8 mouse cellular contexts compared by ENCODE assay signal in the genomic region with DNA sequence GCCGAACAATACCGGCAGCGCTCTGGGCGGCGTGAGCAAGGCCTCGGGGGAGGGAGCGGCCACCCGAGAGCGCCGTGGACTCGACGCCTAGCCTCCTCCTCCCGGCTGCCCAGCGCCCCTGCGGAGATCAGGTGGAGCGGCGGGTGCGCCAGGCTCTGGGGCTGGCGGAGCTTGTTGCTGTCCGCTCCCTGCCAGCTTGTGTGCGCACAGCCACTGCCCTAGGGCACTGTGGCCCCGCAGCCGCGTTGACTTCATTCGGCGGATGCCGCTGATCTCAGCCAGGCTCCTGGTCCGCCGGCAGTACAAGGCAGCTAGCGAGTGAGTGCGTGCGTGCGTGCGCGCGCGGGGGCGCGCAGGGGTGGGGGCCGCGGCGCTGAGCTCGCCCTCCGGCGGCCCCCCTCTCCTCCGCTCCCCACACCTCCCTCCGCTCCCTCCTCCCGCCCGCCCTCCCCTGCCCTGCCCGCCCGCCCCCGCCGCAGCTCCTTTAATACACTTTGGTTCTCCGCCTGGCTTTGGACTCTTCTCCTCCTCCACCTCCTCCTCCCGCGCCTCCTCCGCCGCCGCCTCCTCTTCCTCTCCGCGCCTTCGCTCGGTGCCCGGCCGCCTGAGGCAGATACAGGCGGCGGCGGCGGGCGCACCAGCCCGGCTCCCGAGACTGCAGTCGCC. TPM values are rescaled to one million over a fixed set of nuclear protein-coding genes. Genes with fewer than 3 reads are reported as not detected.
DNase-seq lines count a peak whose midpoint lies in the region; ATAC-seq and TF ChIP-seq lines count a peak whose summit lies in the region.

A gene (plus strand): TSS at position 545 of the 666 bp plus-strand sequence.

- peaks cover 23% of the 10 kb centered on the region for H3K27me3 ChIP-seq in kidney, adult 2 months (replicated peaks; ENCODE audit: control insufficient read depth, insufficient read depth, low read length)
- no peaks in the 10 kb centered on the region for H3K27me3 ChIP-seq in Patski
- peaks cover 99% of the 10 kb centered on the region for H3K27me3 ChIP-seq in embryonic facial prominence, embryonic 10.5 days (replicated peaks; ENCODE audit: low read depth, poor library complexity, severe bottlenecking)
- H3K27me3 ChIP-seq in intestine, embryonic 16.5 days (replicated peaks; ENCODE audit: control insufficient read depth, insufficient read depth, low read length), result peaks cover 79% of the 10 kb centered on the region
- H3K27me3 ChIP-seq in liver, embryonic 16.5 days (ENCODE audit: control insufficient read depth, insufficient read depth, low read depth, low read length), result peaks cover 97% of the 10 kb centered on the region
- peaks cover 78% of the 10 kb centered on the region for H3K27me3 ChIP-seq in stomach, embryonic 16.5 days (ENCODE audit: control insufficient read depth, insufficient read depth, low read length)

- ATAC-seq in Patski, result peak; percentile 66
- ATAC-seq in intestine, embryonic 16.5 days, result peak; percentile 34
- ATAC-seq in liver, embryonic 16.5 days (ENCODE audit: low read depth), result no peak; the same call in 1 of the 2 replicates
- no peak; the same call in 1 of the 2 replicates for ATAC-seq in stomach, embryonic 16.5 days (ENCODE audit: insufficient read depth, low FRiP score)

- H3K4me1 ChIP-seq in kidney, adult 2 months (ENCODE audit: control insufficient read depth, insufficient read depth, low read length), result no peaks in the 10 kb centered on the region
- H3K4me1 ChIP-seq in embryonic facial prominence, embryonic 10.5 days, result peaks cover 51% of the 10 kb centered on the region
- peaks cover 18% of the 10 kb centered on the region for H3K4me1 ChIP-seq in intestine, embryonic 16.5 days (ENCODE audit: control insufficient read depth, insufficient read depth, low read length)
- H3K4me1 ChIP-seq in liver, embryonic 16.5 days (ENCODE audit: control insufficient read depth, low read depth, low read length), result peaks cover 10% of the 10 kb centered on the region
- peaks cover 11% of the 10 kb centered on the region for H3K4me1 ChIP-seq in stomach, embryonic 16.5 days (ENCODE audit: control insufficient read depth, insufficient read depth, low read length)

- peak within 1 kb of the TSS; percentile 26; the same call in 1 of the 2 replicates for H3K4me3 ChIP-seq in kidney, adult 2 months (ENCODE audit: insufficient read depth, low read depth, low read length)
- H3K4me3 ChIP-seq in embryonic facial prominence, embryonic 10.5 days, result peak within 1 kb of the TSS; percentile 66
- H3K4me3 ChIP-seq in intestine, embryonic 16.5 days (ENCODE audit: low read length), result peak within 1 kb of the TSS; percentile 41
- H3K4me3 ChIP-seq in liver, embryonic 16.5 days (ENCODE audit: low read depth, low read length), result peak within 1 kb of the TSS; percentile 43
- H3K4me3 ChIP-seq in stomach, embryonic 16.5 days (replicated peaks; ENCODE audit: low read length), result peak within 1 kb of the TSS; percentile 41

- DNase-seq in kidney, adult 2 months, result peak; percentile 22
- no peak for DNase-seq in kidney, postnatal 14 days
- DNase-seq in Patski (ENCODE audit: low read depth, low spot score), result no peak
- peak; percentile 83 for DNase-seq in embryonic facial prominence, embryonic 10.5 days (ENCODE audit: low spot score)
- no peak for DNase-seq in spleen, postnatal 36 days (ENCODE audit: low spot score in 2 of 2)

- H3K27ac ChIP-seq in kidney, adult 2 months (ENCODE audit: insufficient read depth, low read depth, low read length), result no peak within 1 kb of the TSS
- peak within 1 kb of the TSS; percentile 82 for H3K27ac ChIP-seq in embryonic facial prominence, embryonic 10.5 days (replicated peaks)
- H3K27ac ChIP-seq in intestine, embryonic 16.5 days (ENCODE audit: low read length), result no peak within 1 kb of the TSS
- H3K27ac ChIP-seq in liver, embryonic 16.5 days (ENCODE audit: low read length), result no peak within 1 kb of the TSS
- no peak within 1 kb of the TSS for H3K27ac ChIP-seq in stomach, embryonic 16.5 days (ENCODE audit: low read length)

- H3K4me2 ChIP-seq in intestine, embryonic 16.5 days (ENCODE audit: low read depth, low read length), result peak within 1 kb of the TSS; percentile 65
- peak within 1 kb of the TSS; percentile 57 for H3K4me2 ChIP-seq in liver, embryonic 16.5 days (ENCODE audit: low read depth, low read length)
- H3K4me2 ChIP-seq in stomach, embryonic 16.5 days (ENCODE audit: low read depth, low read length), result peak within 1 kb of the TSS; percentile 57

- no peaks in the 10 kb centered on the region for H3K36me3 ChIP-seq in kidney, adult 2 months (ENCODE audit: control insufficient read depth, insufficient read depth, low read length)
- H3K36me3 ChIP-seq in embryonic facial prominence, embryonic 10.5 days (replicated peaks), result peaks cover 5% of the 10 kb centered on the region; the same call in 1 of the 2 replicates
- no peaks in the 10 kb centered on the region for H3K36me3 ChIP-seq in intestine, embryonic 16.5 days (ENCODE audit: control insufficient read depth, insufficient read depth, low read length)
- no peaks in the 10 kb centered on the region for H3K36me3 ChIP-seq in liver, embryonic 16.5 days (ENCODE audit: control insufficient read depth, insufficient read depth)
- no peaks in the 10 kb centered on the region for H3K36me3 ChIP-seq in stomach, embryonic 16.5 days (ENCODE audit: control insufficient read depth, insufficient read depth, low read length)

- no peak within 1 kb of the TSS for H3K9ac ChIP-seq in intestine, embryonic 16.5 days (ENCODE audit: low read depth, low read length)
- H3K9ac ChIP-seq in liver, embryonic 16.5 days (ENCODE audit: low read depth, low read length), result no peak within 1 kb of the TSS
- no peak within 1 kb of the TSS for H3K9ac ChIP-seq in stomach, embryonic 16.5 days (ENCODE audit: low read length)

- no peak for TF ChIP-seq CTCF in kidney, adult 2 months (conservative IDR thresholded peaks at IDR 0.05; ENCODE audit: insufficient read depth, insufficient read length, low read depth, low read length)
- no peak for TF ChIP-seq CTCF in Patski (IDR thresholded peaks at IDR 0.05)

- H3K9me3 ChIP-seq in embryonic facial prominence, embryonic 10.5 days, result no peaks in the 10 kb centered on the region
- no peaks in the 10 kb centered on the region for H3K9me3 ChIP-seq in intestine, embryonic 16.5 days (ENCODE audit: control insufficient read depth, low read length)
- no peaks in the 10 kb centered on the region for H3K9me3 ChIP-seq in liver, embryonic 16.5 days (replicated peaks; ENCODE audit: control insufficient read depth, low read length)
- no peaks in the 10 kb centered on the region for H3K9me3 ChIP-seq in stomach, embryonic 16.5 days (replicated peaks; ENCODE audit: control insufficient read depth, low read length)

- POLR2A ChIA-PET in Patski (lab: Charles Lee), result interaction anchor here (0.6 to 2.9 kb wide), 4 partner anchors 10 to 251 kb away, joined by 3 to 17 read pairs (median 4); a partner anchor contains a TSS

- in situ Hi-C loops in Patski (cut with MboI; ENCODE audit: low pct_unique_long_range_greater_than_20kb), result loop anchor here (25.0 kb wide), 1 partner anchor 238 kb away; no protein-coding TSS in a partner anchor

- WGBS in kidney, adult 2 months, result under 1% methylated on average over 50 of the region's 73 CpGs
- WGBS in embryonic facial prominence, embryonic 10.5 days, result under 1% methylated on average over 66 of the region's 73 CpGs
- WGBS in intestine, embryonic 16.5 days, result under 1% methylated on average over 54 of the region's 73 CpGs
- 1% methylated on average over 54 of the region's 73 CpGs for WGBS in liver, embryonic 16.5 days (ENCODE audit: insufficient replicate concordance)
- WGBS in stomach, embryonic 16.5 days, result under 1% methylated on average over 52 of the region's 73 CpGs

- CTCF ChIA-PET in Patski (lab: Charles Lee), result interaction anchor here (2.6 kb wide), 1 partner anchor 251 kb away, joined by 8 read pairs; no protein-coding TSS in a partner anchor

- no peak for TF ChIP-seq POLR2A in kidney, adult 2 months (IDR thresholded peaks at IDR 0.05; ENCODE audit: low read depth, low read length)

RNA-seq across cellular contexts. Expression of the gene that starts here (rescaled TPM):
- not detected in 2 replicates for polyA plus RNA-seq in kidney, adult 2 months (2012; rRNA removed)
- 16.2 TPM for polyA plus RNA-seq in Patski (2021)
- polyA plus RNA-seq in embryonic facial prominence, embryonic 10.5 days (2016; fragmentation: Nextera tagmentation; extraction: Ambion mirVana), result 2.2 and 2.4 TPM in 2 replicates
- not detected in 2 replicates for polyA plus RNA-seq in intestine, embryonic 16.5 days (2015; fragmentation: Nextera tagmentation; extraction: Ambion mirVana)
- polyA plus RNA-seq in liver, embryonic 16.5 days (2015; fragmentation: Nextera tagmentation; extraction: Ambion mirVana), result not detected in 2 replicates
- polyA plus RNA-seq in stomach, embryonic 16.5 days (2015; fragmentation: Nextera tagmentation; extraction: Ambion mirVana), result not detected in 2 replicates

Comparison
In these comparisons a context has a peak if more than half of its experiments do, and no peak if none do; other contexts are left out.
1. Peak in DNase-seq and H3K4me3 ChIP-seq in kidney, adult 2 months; RNA of the gene not detected or under 1 TPM.
2. Peak in ATAC-seq, H3K4me3 ChIP-seq and H3K4me2 ChIP-seq in intestine, embryonic 16.5 days; RNA of the gene not detected or under 1 TPM.